Mouse (Mus musculus): ENCODE data around the gene Lysmd1.

DNA sequence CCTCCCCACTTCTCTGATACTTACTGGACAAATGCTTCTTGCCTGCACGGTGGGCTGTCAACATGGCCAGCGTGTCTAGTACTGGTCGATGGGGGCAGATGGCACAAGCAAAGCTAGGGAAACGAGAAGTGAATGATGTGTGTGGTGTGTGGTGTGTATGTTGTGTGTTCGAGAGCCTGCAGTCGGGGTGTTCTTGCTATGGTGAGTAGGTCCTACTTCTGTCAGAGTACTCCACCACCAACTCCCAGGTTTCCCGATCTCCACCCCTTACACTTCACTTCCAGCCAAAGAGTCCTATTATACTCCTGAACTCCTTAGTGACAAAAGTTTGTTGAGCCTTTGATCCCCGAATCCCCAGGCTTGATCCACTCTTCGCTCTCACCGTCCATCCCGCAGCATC is 712 bp upstream of the Lysmd1 start:
- no peak for TF ChIP-seq CTCF (IDR thresholded peaks at IDR 0.05; ENCODE audit: extremely low read depth, insufficient read depth, insufficient read length, insufficient replicate concordance)
- no peak for TF ChIP-seq POLR2A (IDR thresholded peaks at IDR 0.05; ENCODE audit: low read depth, low read length)
